Mouse (Mus musculus): ENCODE results near the gene Polr2c.

GRCm38 (mm10) chr8:94810855-94811254, 46.4 kb upstream of the Polr2c start:
- TF ChIP-seq GATA1 (IDR thresholded peaks at IDR 0.05; ENCODE audit: low read length) (no peak), TAL1 (IDR thresholded peaks at IDR 0.05; ENCODE audit: low read length) (no peak)
